8 mouse cellular contexts compared by ENCODE assay signal in the genomic region with DNA sequence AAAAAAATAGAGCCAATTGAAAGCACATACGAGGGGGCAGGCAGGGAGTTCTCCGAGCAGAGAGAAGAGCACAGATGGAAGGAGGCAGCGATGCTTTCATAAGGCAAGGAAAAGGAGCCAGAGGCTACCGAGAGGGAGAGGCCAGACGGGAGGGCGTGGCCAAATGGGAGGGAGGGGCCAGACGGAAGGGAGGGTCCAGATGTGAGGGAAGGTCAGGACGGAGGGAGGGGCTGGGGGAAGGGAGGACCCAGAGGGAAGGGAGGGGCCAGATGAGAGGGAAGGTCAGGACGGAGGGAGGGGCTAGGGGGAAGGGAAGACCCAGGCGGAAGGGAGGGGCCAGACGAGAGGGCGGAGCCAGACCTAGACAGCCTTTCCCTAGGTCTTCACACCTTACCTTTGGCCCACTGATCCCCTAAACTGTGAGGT. TPM values are rescaled to one million over a fixed set of nuclear protein-coding genes. Genes with fewer than 3 reads are reported as not detected.
DNase-seq lines count a peak whose midpoint lies in the region; ATAC-seq lines count a peak whose summit lies in the region.

No protein-coding gene starts in this region.

- peak overlapping the region; percentile 40; the same call in 1 of the 2 replicates for H3K4me2 ChIP-seq in intestine, embryonic 15.5 days (replicated peaks)
- H3K4me2 ChIP-seq in lung, embryonic 16.5 days (ENCODE audit: low read depth, low read length), result 0 out of 2 replicates have a peak overlapping the region, but pooled peaks have one; percentile 2

- DNase-seq in frontal cortex, postnatal 10 days (ENCODE audit: low spot score in 2 of 2), result no peak
- peak; percentile 88 for DNase-seq in NIH3T3 (ENCODE audit: low read depth)
- peak; percentile 82 to 93 for DNase-seq in spleen, postnatal 10 days (ENCODE audit: low spot score in 2 of 2)
- DNase-seq in layer of hippocampus, adult 8-10 months (ENCODE audit: low spot score in 2 of 2), result no peak

- H3K27ac ChIP-seq in intestine, embryonic 15.5 days, result no peak overlapping the region
- no peak overlapping the region for H3K27ac ChIP-seq in lung, embryonic 16.5 days (ENCODE audit: low read length)

- peak overlapping the region; percentile 50 for H3K4me3 ChIP-seq in erythroblast, embryonic 14.5 days (replicated peaks)
- H3K4me3 ChIP-seq in intestine, embryonic 15.5 days (replicated peaks), result no peak overlapping the region
- H3K4me3 ChIP-seq in lung, embryonic 16.5 days (ENCODE audit: low read length), result no peak overlapping the region

- ATAC-seq in frontal cortex, adult (ENCODE audit: low TSS enrichment), result 0 out of 2 replicates have a peak, but pooled peaks have one; percentile 42
- peak; percentile 19 for ATAC-seq in intestine, embryonic 15.5 days
- ATAC-seq in lung, embryonic 16.5 days (ENCODE audit: low read depth), result peak; percentile 13; the same call in 1 of the 2 replicates

- no peaks in the 10 kb centered on the region; the same call in 1 of the 2 replicates for H3K9me3 ChIP-seq in erythroblast, embryonic 14.5 days (ENCODE audit: control insufficient read depth, low read length)
- H3K9me3 ChIP-seq in intestine, embryonic 15.5 days, result no peaks in the 10 kb centered on the region
- H3K9me3 ChIP-seq in lung, embryonic 16.5 days (ENCODE audit: control insufficient read depth, low read length), result no peaks in the 10 kb centered on the region

- 11% methylated on average over 12 of the region's 12 CpGs for WGBS in intestine, embryonic 15.5 days
- 6% methylated on average over 12 of the region's 12 CpGs for WGBS in lung, embryonic 16.5 days

- H3K9ac ChIP-seq in intestine, embryonic 15.5 days, result no peak overlapping the region
- no peak overlapping the region for H3K9ac ChIP-seq in lung, embryonic 16.5 days (ENCODE audit: low read length)

- H3K27me3 ChIP-seq in erythroblast, embryonic 14.5 days (ENCODE audit: control insufficient read depth), result no peaks in the 10 kb centered on the region
- no peaks in the 10 kb centered on the region for H3K27me3 ChIP-seq in intestine, embryonic 15.5 days (replicated peaks)
- H3K27me3 ChIP-seq in lung, embryonic 16.5 days (ENCODE audit: control insufficient read depth, insufficient read depth, low read depth, low read length), result no peaks in the 10 kb centered on the region

- H3K4me1 ChIP-seq in erythroblast, embryonic 14.5 days (ENCODE audit: control insufficient read depth), result peaks cover 79% of the 10 kb centered on the region
- H3K4me1 ChIP-seq in intestine, embryonic 15.5 days (replicated peaks), result peaks cover 15% of the 10 kb centered on the region
- peaks cover 8% of the 10 kb centered on the region; the same call in 1 of the 2 replicates for H3K4me1 ChIP-seq in lung, embryonic 16.5 days (replicated peaks; ENCODE audit: control insufficient read depth, insufficient read depth, low read length)

- peaks cover 17% of the 10 kb centered on the region for H3K36me3 ChIP-seq in erythroblast, embryonic 14.5 days (ENCODE audit: control insufficient read depth)
- H3K36me3 ChIP-seq in intestine, embryonic 15.5 days, result no peaks in the 10 kb centered on the region
- no peaks in the 10 kb centered on the region for H3K36me3 ChIP-seq in lung, embryonic 16.5 days (ENCODE audit: control insufficient read depth, insufficient read depth, low read length)

RNA-seq across cellular contexts. Expression of a gene that starts 18.3 kb away (rescaled TPM):
- polyA plus RNA-seq in erythroblast, embryonic 14.5 days (2012), result 1.2 TPM in 2 replicates
- 32.5 and 36.1 TPM in 2 replicates for polyA plus RNA-seq in intestine, embryonic 15.5 days (2015; fragmentation: Nextera tagmentation; extraction: Ambion mirVana)
- 24.7 and 26.9 TPM in 2 replicates for polyA plus RNA-seq in lung, embryonic 16.5 days (2015; fragmentation: Nextera tagmentation; extraction: Ambion mirVana)
- 100 to 1,000 TPM; 266 to 288 (median 278) TPM for total RNA-seq in layer of hippocampus, adult 8-10 months (2022)

RNA-seq across cellular contexts. Expression of a gene that starts 37.3 kb away (rescaled TPM):
- polyA plus RNA-seq in erythroblast, embryonic 14.5 days (2012), result 0.32 and 0.48 TPM in 2 replicates
- 4.3 and 4.5 TPM in 2 replicates for polyA plus RNA-seq in intestine, embryonic 15.5 days (2015; fragmentation: Nextera tagmentation; extraction: Ambion mirVana)
- polyA plus RNA-seq in lung, embryonic 16.5 days (2015; fragmentation: Nextera tagmentation; extraction: Ambion mirVana), result 3.6 and 3.9 TPM in 2 replicates
- total RNA-seq in layer of hippocampus, adult 8-10 months (2022), result 10 to 100 TPM; 21.2 to 24.0 (median 23.4) TPM

RNA-seq across cellular contexts. Expression of a gene that starts 47.9 kb away (rescaled TPM):
- 9.8 and 12.5 TPM in 2 replicates for polyA plus RNA-seq in erythroblast, embryonic 14.5 days (2012)
- polyA plus RNA-seq in intestine, embryonic 15.5 days (2015; fragmentation: Nextera tagmentation; extraction: Ambion mirVana), result 1.8 and 2.0 TPM in 2 replicates
- polyA plus RNA-seq in lung, embryonic 16.5 days (2015; fragmentation: Nextera tagmentation; extraction: Ambion mirVana), result 4.3 and 4.4 TPM in 2 replicates
- 1 to 10 TPM; 4.3 to 6.2 (median 5.3) TPM for total RNA-seq in layer of hippocampus, adult 8-10 months (2022)

Comparison
In these comparisons a context has a peak if more than half of its experiments do, and no peak if none do; other contexts are left out.
1. DNase-seq: peak in NIH3T3 (single experiment) and spleen, postnatal 10 days (2 of 2); none in frontal cortex, postnatal 10 days (0 of 2) and layer of hippocampus, adult 8-10 months (0 of 2).
2. RNA of a gene that starts 18.3 kb away (polyA plus RNA-seq): 32.5 to 36.1 TPM in intestine, embryonic 15.5 days and 24.7 to 26.9 TPM in lung, embryonic 16.5 days; 1.2 TPM in erythroblast, embryonic 14.5 days; every median in the first group is over 10 times any median in the second.
3. Peak in every context shown above with its lines, with median percentiles within 50 percentile points of each other: ATAC-seq.